Mouse (Mus musculus) frontal cortex, postnatal 36 days (tissue): ENCODE data around the gene Mob1b.

ENCODE experiments used
- DNase-seq, 2 experiments: peaks; one replicate each; pipeline ENCODE4 v3.0.0; 2022; ENCODE audit warnings: low spot score in 2 of 2

Gene Mob1b

GRCm38 (mm10) chr5:88720116-88721002 is at the start of gene Mob1b:
Gene Mob1b, plus strand, starts transcription at chr5:88720855.
- peak; percentile 94 to 96 for DNase-seq

- DNase-seq, result peak in 1 of 2 experiments; percentile 37
These were observed 45.8 kb upstream of the Mob1b start for GRCm38 (mm10) chr5:88674703-88675442.

GRCm38 (mm10) chr5:88675443-88676387 is 44.9 kb upstream of the Mob1b start, which contains the start of gene Grsf1:
Gene Grsf1, minus strand, starts transcription at chr5:88676171.
- peak; percentile 85 to 87 for DNase-seq

- DNase-seq, result no peak
These were observed 41.7 kb upstream of the Mob1b start for GRCm38 (mm10) chr5:88678929-88679328.

GRCm38 (mm10) chr5:88679341-88679740 is 41.3 kb upstream of the Mob1b start:
- DNase-seq, result no peak

GRCm38 (mm10) chr5:88680567-88680966 is 40.1 kb upstream of the Mob1b start:
- no peak for DNase-seq

- DNase-seq, result no peak
These were observed 36.9 kb upstream of the Mob1b start for GRCm38 (mm10) chr5:88683706-88684105.

GRCm38 (mm10) chr5:88684226-88684625 is 36.4 kb upstream of the Mob1b start:
- DNase-seq, result no peak

GRCm38 (mm10) chr5:88685306-88685705 is 35.3 kb upstream of the Mob1b start:
- no peak for DNase-seq

GRCm38 (mm10) chr5:88685745-88686299 is 34.8 kb upstream of the Mob1b start:
- no peak for DNase-seq

GRCm38 (mm10) chr5:88687996-88688406 is 32.7 kb upstream of the Mob1b start:
- DNase-seq, result no peak

- DNase-seq, result no peak
These were observed 32.0 kb upstream of the Mob1b start for GRCm38 (mm10) chr5:88688583-88689187.

GRCm38 (mm10) chr5:88689279-88689938 is 31.2 kb upstream of the Mob1b start:
- DNase-seq, result no peak

- no peak for DNase-seq
These were observed 29.8 kb upstream of the Mob1b start for GRCm38 (mm10) chr5:88690681-88691505.

- no peak for DNase-seq
These were observed 29.1 kb upstream of the Mob1b start for GRCm38 (mm10) chr5:88691506-88692095.

- no peak for DNase-seq
These were observed 28.1 kb upstream of the Mob1b start for GRCm38 (mm10) chr5:88692586-88692985.

GRCm38 (mm10) chr5:88693057-88693456 is 27.6 kb upstream of the Mob1b start:
- DNase-seq, result no peak

- DNase-seq, result no peak
These were observed 23.4 kb upstream of the Mob1b start for GRCm38 (mm10) chr5:88697291-88697690.
